Mouse (Mus musculus) duodenum, adult 2 months (tissue): Measurements from ENCODE around the gene Ecm1. TPM values are rescaled to one million over a fixed set of nuclear protein-coding genes. Genes with fewer than 3 reads are reported as not detected.

ENCODE experiments used
- polyA plus RNA-seq: library from polyadenylated mRNA; depleted of rRNA; stranded (reverse); fragments of >200 nt; gene quantifications from 2 replicates; pipeline ENCODE4 v1.2.3, GENCODE M21; 2012; ENCODE audit warnings: low replicate concordance; rRNA removed

Gene Ecm1
- 123 and 175 TPM in 2 replicates for polyA plus RNA-seq

DNA sequence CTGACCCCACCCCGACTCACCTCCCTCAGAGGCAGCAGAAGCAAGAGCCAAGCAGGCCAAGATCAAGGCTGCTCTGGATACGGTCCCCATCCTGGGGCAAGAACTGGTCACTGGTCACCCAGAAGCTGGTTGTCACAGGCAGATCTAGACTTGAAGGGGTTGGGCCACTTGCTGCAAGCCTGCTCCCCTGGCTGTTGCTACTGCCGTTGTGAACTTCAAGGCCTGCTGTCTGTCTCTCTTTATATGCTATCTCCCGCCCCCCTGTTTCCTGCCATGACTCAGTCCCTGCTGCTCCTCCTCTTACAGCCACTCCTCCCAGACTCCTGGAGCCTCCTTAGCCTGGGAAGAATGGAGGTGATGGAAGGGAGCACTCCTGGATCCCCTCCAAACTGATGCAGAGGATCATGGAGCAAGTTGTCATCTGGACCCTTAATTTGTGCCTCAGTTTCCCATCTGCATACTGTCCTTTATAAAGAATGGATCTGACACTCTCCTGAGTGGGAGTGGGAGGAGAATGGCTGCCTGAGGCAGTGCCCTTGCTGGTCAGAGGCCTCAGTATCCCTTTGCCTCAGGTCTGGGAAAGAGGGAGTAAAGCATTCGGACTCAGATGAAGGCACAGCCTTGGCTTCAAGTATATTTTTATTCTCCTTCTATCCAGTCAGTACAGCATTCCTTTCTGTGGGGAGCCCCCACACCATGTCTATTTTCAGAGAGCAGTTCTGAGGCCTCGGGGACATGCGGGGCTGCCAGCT is at the start of gene Ecm1:
TSS of gene Ecm1 (minus strand) at position 217 of the 752 bp plus-strand sequence.

DNA sequence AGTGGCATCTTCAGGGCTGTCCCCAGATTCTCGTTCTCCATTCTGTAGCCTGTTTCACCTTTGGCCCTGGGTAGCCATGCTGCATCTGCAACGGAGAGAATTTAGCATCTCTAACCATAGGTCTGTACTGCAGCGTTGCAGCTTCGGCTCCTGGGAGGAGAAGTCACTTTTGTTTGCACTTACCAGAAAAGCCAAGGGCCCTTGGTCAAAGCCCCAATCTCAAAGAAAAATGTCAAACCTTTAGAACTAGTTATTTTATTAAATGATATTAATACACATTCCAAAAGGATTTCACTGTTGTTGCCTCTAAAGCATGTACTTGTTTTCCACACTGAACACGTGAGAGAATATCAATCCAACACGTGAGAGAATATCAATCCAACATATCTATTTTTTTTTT is 20.7 kb upstream of the Ecm1 start, which contains the start of gene Tars2:
TSS of gene Tars2 (minus strand) at position 101 of the 400 bp plus-strand sequence.

DNA sequence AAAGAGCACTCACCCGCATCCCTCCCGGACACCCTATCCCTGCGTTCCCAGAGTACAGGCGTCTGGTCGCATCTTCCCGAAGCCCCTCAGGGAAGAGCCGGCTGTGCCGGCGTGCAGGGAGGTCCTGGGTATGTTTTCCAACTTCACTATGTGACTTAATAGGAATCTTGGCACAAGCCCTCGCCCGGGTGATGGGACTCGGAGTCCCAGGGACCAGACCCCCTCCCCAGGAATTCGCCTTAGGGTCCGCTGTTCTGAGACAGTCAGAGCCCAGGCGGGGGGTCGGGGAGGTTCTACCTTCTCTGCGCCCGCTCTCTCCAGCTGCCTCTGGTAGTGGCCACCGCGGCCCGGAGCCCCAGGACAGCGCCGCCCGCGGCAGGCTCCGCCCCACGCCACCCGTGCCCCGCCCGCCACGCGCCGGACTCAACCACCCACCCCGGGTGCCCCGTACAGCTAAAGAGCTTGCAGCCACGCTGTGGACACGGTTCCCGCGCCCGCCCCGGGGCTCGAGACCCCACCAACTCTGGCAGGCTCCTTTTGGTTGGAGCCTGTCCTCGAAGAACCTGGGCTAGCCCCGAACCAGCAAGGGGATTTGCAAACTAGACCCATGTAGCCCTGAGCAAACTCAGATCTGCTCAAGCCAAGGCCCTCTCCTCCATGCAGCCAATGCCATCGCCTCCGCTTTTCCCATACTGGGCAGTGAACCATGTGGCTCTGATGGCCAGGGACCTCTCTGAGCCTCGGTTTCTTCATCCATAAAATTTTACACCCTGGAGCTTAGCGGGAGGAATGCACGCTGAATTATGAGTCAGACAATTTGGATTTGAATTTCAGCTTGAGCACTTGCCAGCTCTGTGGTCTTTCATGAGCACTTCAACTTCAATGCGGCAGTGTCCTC is 51.6 kb downstream of the Ecm1 start, which contains the start of gene Adamtsl4:
TSS of gene Adamtsl4 (minus strand) at position 394 of the 898 bp plus-strand sequence.

Other genes starting within 250 kb of the Ecm1 start
- 0.74 and 0.92 TPM in 2 replicates for gene Ctsk, start 240.3 kb downstream of the Ecm1 start, polyA plus RNA-seq
- 17.9 and 21.3 TPM in 2 replicates for gene Ctss, start 212.8 kb downstream of the Ecm1 start, polyA plus RNA-seq
- not detected in 2 replicates for gene Hormad1, start 179.9 kb downstream of the Ecm1 start, polyA plus RNA-seq
- gene Golph3l, start 150.6 kb downstream of the Ecm1 start, polyA plus RNA-seq, result 1.7 and 2.6 TPM in 2 replicates
- 6.8 and 10.2 TPM in 2 replicates for gene Ensa, start 114.6 kb downstream of the Ecm1 start, polyA plus RNA-seq
- gene Mcl1, start 80.8 kb downstream of the Ecm1 start, polyA plus RNA-seq, result 99.3 and 378 TPM in 2 replicates
- 17.9 and 18.4 TPM in 2 replicates for gene Adamtsl4, start 51.7 kb downstream of the Ecm1 start, polyA plus RNA-seq
- 33.5 and 38.8 TPM in 2 replicates for gene Tars2, start 20.6 kb upstream of the Ecm1 start, polyA plus RNA-seq
- 3.1 and 6.5 TPM in 2 replicates for gene Rprd2, start 79.3 kb upstream of the Ecm1 start, polyA plus RNA-seq
- 6.7 and 7.3 TPM in 2 replicates for gene Prpf3, start 116.3 kb upstream of the Ecm1 start, polyA plus RNA-seq
- gene Mrps21, start 131.9 kb upstream of the Ecm1 start, polyA plus RNA-seq, result 7.6 and 19.4 TPM in 2 replicates
- 1.6 and 1.8 TPM in 2 replicates for gene Ciart, start 142.7 kb upstream of the Ecm1 start, polyA plus RNA-seq
- 0.25 and 0.72 TPM in 2 replicates for gene BC028528, start 152.4 kb upstream of the Ecm1 start, polyA plus RNA-seq
- gene Aph1a, start 154.4 kb upstream of the Ecm1 start, polyA plus RNA-seq, result 241 and 300 TPM in 2 replicates
- gene Car14, start 165.1 kb upstream of the Ecm1 start, polyA plus RNA-seq, result 0.85 and 1.2 TPM in 2 replicates
- 3.7 and 8.3 TPM in 2 replicates for gene Anp32e, start 189.7 kb upstream of the Ecm1 start, polyA plus RNA-seq